Mouse (Mus musculus): ENCODE measurements around the gene Mmaa. TPM values are rescaled to one million over a fixed set of nuclear protein-coding genes. Genes with fewer than 3 reads are reported as not detected.

Mmaa gene
- total RNA-seq, 1 experiment from 2014 or later = 34.5 TPM

DNA sequence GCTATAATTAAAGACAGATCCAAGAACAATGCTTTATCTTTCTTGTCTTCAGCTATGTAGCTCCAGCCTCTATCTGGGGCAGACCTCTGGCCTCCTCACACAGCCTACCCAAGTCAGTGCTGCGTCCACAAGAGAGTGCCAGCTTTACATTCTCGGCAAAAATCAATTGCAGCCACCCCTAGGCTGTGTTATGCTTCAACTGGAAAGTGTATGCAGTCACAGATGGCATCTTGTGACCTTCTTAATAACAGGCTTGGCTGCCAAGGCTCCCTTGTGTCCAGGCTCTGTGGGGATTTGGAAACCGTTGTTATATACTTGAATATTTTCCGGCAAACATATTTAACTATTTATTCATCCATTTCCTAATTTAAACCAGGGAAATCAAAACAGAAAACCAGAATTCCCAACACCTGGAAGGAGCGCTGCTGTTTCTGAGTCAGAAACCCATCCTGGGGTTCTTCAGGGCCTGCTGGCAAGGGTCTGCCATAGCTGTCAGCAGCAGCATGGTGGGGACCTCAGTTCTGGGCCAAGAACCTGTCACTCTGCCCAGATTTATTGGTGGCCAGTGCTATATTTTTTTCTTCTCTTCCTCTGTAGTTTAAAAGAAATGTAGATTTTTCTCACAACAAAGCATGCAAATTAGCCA lies 72.5 kb downstream of the Mmaa start:
- DNase-seq = no peak

Other genes with a start within 250 kb of the Mmaa start
- gene 1700011L22Rik, start 46.4 kb downstream of the Mmaa start, total RNA-seq (2021) = not detected in 2 replicates
- gene Smad1, start 104.6 kb upstream of the Mmaa start, total RNA-seq (2021) = 29.8 and 30.5 TPM in 2 replicates

Data from adrenal gland, postnatal 25 days (tissue).